Mouse (Mus musculus) cerebellum, adult 2 months (tissue): ENCODE data around the gene Rimbp2.

Source experiments
- CTCF ChIP-seq: fragments of 200-500 bp; IDR thresholded peaks from 2 replicates; pipeline ENCODE4 v1.5.1; 2011; ENCODE audit warnings: low read depth, mild to moderate bottlenecking, control low read depth, low read length, moderate library complexity, borderline replicate concordance; ENCODE audit not compliant: insufficient read depth
- POLR2A ChIP-seq: fragments of 200-500 bp; IDR thresholded peaks from 2 replicates; pipeline ENCODE4 v1.6.1; 2011; ENCODE audit warnings: low read length, control low read depth, borderline replicate concordance; ENCODE audit not compliant: insufficient read depth

GRCm38 (mm10) chr5:128970878-128971277 lies 17.6 kb upstream of the Rimbp2 start:
- no peak for TF ChIP-seq POLR2A
- no peak for TF ChIP-seq CTCF
